Comparison of ENCODE assay signal across 8 mouse cellular contexts in the genomic region with DNA sequence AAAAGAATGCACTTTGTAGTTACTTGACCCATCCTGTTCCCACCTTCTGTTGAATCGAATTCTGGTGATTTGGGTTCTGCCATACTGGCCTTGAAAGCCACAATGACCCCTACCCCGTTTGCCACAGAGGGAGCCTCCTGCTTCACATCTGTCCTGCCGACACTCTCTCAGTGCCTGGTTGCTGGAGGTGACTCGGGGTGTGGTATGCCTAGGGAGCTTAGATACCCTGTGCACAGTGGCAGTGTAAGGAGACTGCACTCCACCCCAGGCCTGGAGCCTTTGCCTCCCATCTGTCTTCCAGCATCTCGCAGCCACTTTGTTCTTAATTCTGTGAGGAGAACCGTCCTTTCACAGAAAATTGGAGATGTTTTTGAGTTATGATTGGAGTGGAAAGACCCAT. TPM values are rescaled to one million over a fixed set of nuclear protein-coding genes. Genes with fewer than 3 reads are reported as not detected.
DNase-seq lines count a peak whose midpoint lies in the region; ATAC-seq and TF ChIP-seq lines count a peak whose summit lies in the region.

No protein-coding gene starts in this region.

- WGBS in heart, embryonic 10.5 days: 20% methylated on average over 6 of the region's 6 CpGs
- WGBS in forebrain, postnatal 0 days: 66% methylated on average over 6 of the region's 6 CpGs
- 33% methylated on average over 6 of the region's 6 CpGs for WGBS in limb, embryonic 15.5 days

- H3K4me1 ChIP-seq in heart, embryonic 10.5 days: peaks cover 80% of the 10 kb centered on the region
- H3K4me1 ChIP-seq in ES-E14 (ENCODE audit: control insufficient read depth in 2 of 2, insufficient read depth in 2 of 2, low read length in 2 of 2, poor library complexity in 1 of 2): peaks cover 4 to 20% of the 10 kb centered on the region in 2 experiments
- peaks cover 20% of the 10 kb centered on the region for H3K4me1 ChIP-seq in forebrain, postnatal 0 days (ENCODE audit: insufficient read depth)
- peaks cover 57% of the 10 kb centered on the region for H3K4me1 ChIP-seq in limb, embryonic 15.5 days

- H3K4me2 ChIP-seq in forebrain, postnatal 0 days (ENCODE audit: low read depth): no peak overlapping the region
- no peak overlapping the region for H3K4me2 ChIP-seq in limb, embryonic 15.5 days

- no peaks in the 10 kb centered on the region for H3K9me3 ChIP-seq in heart, embryonic 10.5 days
- H3K9me3 ChIP-seq in ES-E14 (ENCODE audit: control insufficient read depth, insufficient read depth, low read depth, low read length): no peaks in the 10 kb centered on the region
- no peaks in the 10 kb centered on the region for H3K9me3 ChIP-seq in forebrain, postnatal 0 days (ENCODE audit: low read length)
- no peaks in the 10 kb centered on the region for H3K9me3 ChIP-seq in limb, embryonic 15.5 days

- no peaks in the 10 kb centered on the region for H3K27me3 ChIP-seq in heart, embryonic 10.5 days (ENCODE audit: insufficient read depth, poor library complexity, severe bottlenecking)
- no peaks in the 10 kb centered on the region for H3K27me3 ChIP-seq in forebrain, postnatal 0 days (ENCODE audit: insufficient read depth, low read length)
- no peaks in the 10 kb centered on the region for H3K27me3 ChIP-seq in limb, embryonic 15.5 days

- H3K27ac ChIP-seq in heart, embryonic 10.5 days: peak overlapping the region; percentile 86
- no peak overlapping the region for H3K27ac ChIP-seq in ES-E14 (ENCODE audit: insufficient read depth, low read depth, low read length, poor library complexity, severe bottlenecking)
- H3K27ac ChIP-seq in forebrain, postnatal 0 days (ENCODE audit: low read depth, low read length): no peak overlapping the region
- peak overlapping the region; percentile 28; the same call in 1 of the 2 replicates for H3K27ac ChIP-seq in limb, embryonic 15.5 days

- in situ Hi-C loops in ES-E14 (cut with MboI; ENCODE audit: low sequenced_read_pairs in 2 of 2, unreplicated experiment in 2 of 2): no loop called here

- peak; percentile 13; the same call in 1 of the 2 replicates for ATAC-seq in forebrain, postnatal 0 days
- no peak for ATAC-seq in limb, embryonic 15.5 days (ENCODE audit: insufficient number of reproducible peaks, low FRiP score, low TSS enrichment, low read depth)
- no peak for ATAC-seq in frontal cortex, adult (ENCODE audit: low TSS enrichment)

- H3K9ac ChIP-seq in ES-E14 (ENCODE audit: insufficient read depth, low read depth, low read length, poor library complexity, severe bottlenecking): 0 out of 2 replicates have a peak overlapping the region, but pooled peaks have one; percentile 11
- H3K9ac ChIP-seq in forebrain, postnatal 0 days: no peak overlapping the region; the same call in 1 of the 2 replicates
- 0 out of 2 replicates have a peak overlapping the region, but pooled peaks have one; percentile 11 for H3K9ac ChIP-seq in limb, embryonic 15.5 days

- no peak overlapping the region; the same call in 1 of the 2 replicates for H3K4me3 ChIP-seq in heart, embryonic 10.5 days
- no peak overlapping the region for H3K4me3 ChIP-seq in ES-E14 (ENCODE audit: insufficient read depth in 1 of 2, low read depth in 1 of 2, low read length in 2 of 2, poor library complexity in 1 of 2, severe bottlenecking in 1 of 2)
- H3K4me3 ChIP-seq in forebrain, postnatal 0 days (ENCODE audit: low read depth, low read length): no peak overlapping the region
- H3K4me3 ChIP-seq in limb, embryonic 15.5 days: no peak overlapping the region

- no peak for TF ChIP-seq CTCF in forebrain, postnatal 0 days (IDR thresholded peaks at IDR 0.05; ENCODE audit: low read depth)

- 0 out of 2 replicates have a peak, but pooled peaks cover 5% of the 10 kb centered on the region for H3K36me3 ChIP-seq in heart, embryonic 10.5 days
- no peaks in the 10 kb centered on the region for H3K36me3 ChIP-seq in ES-E14 (ENCODE audit: control insufficient read depth, insufficient read depth, low read length, poor library complexity, severe bottlenecking)
- H3K36me3 ChIP-seq in forebrain, postnatal 0 days (ENCODE audit: insufficient read depth): no peaks in the 10 kb centered on the region
- H3K36me3 ChIP-seq in limb, embryonic 15.5 days: no peaks in the 10 kb centered on the region

- no peak for DNase-seq in heart, embryonic 10.5 days (ENCODE audit: low spot score)
- no peak for DNase-seq in heart, postnatal 4 days
- DNase-seq in ES-E14 (ENCODE audit: low read depth, low spot score): no peak
- DNase-seq in forebrain, postnatal 0 days: no peak
- no peak for DNase-seq in layer of hippocampus, adult 9-11 months
- DNase-seq in B cell, adult 2 months: no peak

TF ChIP-seq in ES-E14, 5 proteins besides CTCF, POLR2A, EP300 and RAD21:
- TF ChIP-seq ZNF384 (IDR thresholded peaks at IDR 0.05; ENCODE audit: low read depth, low read length) (no peak), MAFK (IDR thresholded peaks at IDR 0.05; ENCODE audit: insufficient read depth, low read depth, low read length) (no peak), CHD2 (IDR thresholded peaks at IDR 0.05; ENCODE audit: low read depth, low read length) (no peak), HCFC1 (IDR thresholded peaks at IDR 0.05; ENCODE audit: borderline replicate concordance, insufficient read depth, low read length) (no peak), ZC3H11A (IDR thresholded peaks at IDR 0.05; ENCODE audit: borderline replicate concordance, low read depth, low read length) (no peak)

RNA-seq across cellular contexts. Expression of gene Bag3, which starts 5.7 kb away (rescaled TPM):
- polyA plus RNA-seq in heart, embryonic 10.5 days (2016; fragmentation: Nextera tagmentation; extraction: Ambion mirVana): 13.3 and 19.8 TPM in 2 replicates
- 100 to 1,000 TPM; 111 TPM for total RNA-seq in heart, postnatal 4 days (2021)
- total RNA-seq in ES-E14 (2012; rRNA removed): 6.3 and 13.6 TPM in 2 replicates
- total RNA-seq in forebrain, postnatal 0 days (2014; rRNA removed): 2.2 and 4.1 TPM in 2 replicates
- 3.0 and 3.8 TPM in 2 replicates for polyA plus RNA-seq in forebrain, postnatal 0 days (2015; fragmentation: Nextera tagmentation; extraction: Ambion mirVana)
- polyA plus RNA-seq in limb, embryonic 15.5 days (2015; fragmentation: Nextera tagmentation; extraction: Ambion mirVana): 21.8 and 23.0 TPM in 2 replicates

Comparison
In these comparisons a context has a peak if more than half of its experiments do, and no peak if none do; other contexts are left out.
1. H3K27ac ChIP-seq: peak in heart, embryonic 10.5 days (single experiment) and limb, embryonic 15.5 days (single experiment); none in ES-E14 (single experiment) and forebrain, postnatal 0 days (single experiment).